Mouse (Mus musculus) urinary bladder, postnatal 4 days (tissue): ENCODE measurements at regions not wholly inside any gene's neighbourhood (a gene's known extent, or its start where the extent isn't known, plus 50 kb on each side); places are given as distances from the start of the nearest gene placed in this dataset.
"Not testable (repeated sequence)": the region's sequence is repeated elsewhere in the genome, so short reads cannot be mapped to it uniquely, and the experiment has no call there.

Experiments
- DNase-seq, 2 experiments: peaks; one replicate each; pipeline ENCODE4 v3.0.0; 2021 to 2022; ENCODE audit warnings: low spot score in 2 of 2

- no peak for DNase-seq
Measured at GRCm38 (mm10) chr8:26748972-26749291, 228.2 kb upstream of the Zfp703 start.

GRCm38 (mm10) chr8:26750120-26750519 is 227.0 kb upstream of the Zfp703 start:
- DNase-seq, result no peak

- DNase-seq, result no peak
Measured at GRCm38 (mm10) chr8:26751651-26752050, 225.5 kb upstream of the Zfp703 start.

- no peak for DNase-seq
Measured at GRCm38 (mm10) chr8:26756452-26756851, 220.7 kb upstream of the Zfp703 start.

- DNase-seq, result no peak
Measured at GRCm38 (mm10) chr8:26760726-26761125, 216.4 kb upstream of the Zfp703 start.

GRCm38 (mm10) chr8:26762942-26763778 is 214.0 kb upstream of the Zfp703 start:
- DNase-seq, result no peak

GRCm38 (mm10) chr8:26768474-26769229 is 208.5 kb upstream of the Zfp703 start:
- DNase-seq, result no peak

- peak in 1 of 2 experiments; percentile 32 for DNase-seq
Measured at GRCm38 (mm10) chr8:26770424-26770886, 206.7 kb upstream of the Zfp703 start.

- DNase-seq, result no peak
Measured at GRCm38 (mm10) chr8:26778917-26779537, 198.1 kb upstream of the Zfp703 start.

- no peak for DNase-seq
Measured at GRCm38 (mm10) chr8:26780515-26780914, 196.6 kb upstream of the Zfp703 start.

- not testable (repeated sequence) for DNase-seq
Measured at GRCm38 (mm10) chr8:26782936-26783335, 194.2 kb upstream of the Zfp703 start.

- no peak for DNase-seq
Measured at GRCm38 (mm10) chr8:26784381-26784780, 192.7 kb upstream of the Zfp703 start.

GRCm38 (mm10) chr8:26791795-26792194 is 185.3 kb upstream of the Zfp703 start:
- no peak for DNase-seq

GRCm38 (mm10) chr8:26793606-26794292 is 183.4 kb upstream of the Zfp703 start:
- no peak for DNase-seq

GRCm38 (mm10) chr8:26794411-26794810 is 182.7 kb upstream of the Zfp703 start:
- no peak for DNase-seq

- DNase-seq, result no peak
Measured at GRCm38 (mm10) chr8:26795616-26796015, 181.5 kb upstream of the Zfp703 start.

GRCm38 (mm10) chr8:26799814-26800213 is 177.3 kb upstream of the Zfp703 start:
- DNase-seq, result no peak

GRCm38 (mm10) chr8:26804089-26804488 is 173.0 kb upstream of the Zfp703 start:
- no peak for DNase-seq

- no peak for DNase-seq
Measured at GRCm38 (mm10) chr8:26804901-26805341, 172.2 kb upstream of the Zfp703 start.

- DNase-seq, result no peak
Measured at GRCm38 (mm10) chr8:26805371-26805821, 171.7 kb upstream of the Zfp703 start.

GRCm38 (mm10) chr8:26808111-26808651 is 168.9 kb upstream of the Zfp703 start:
- no peak for DNase-seq
